Mouse (Mus musculus) erythroblast, embryonic 14.5 days (primary cell): ENCODE data around the gene Fpr3. TPM values are rescaled to one million over a fixed set of nuclear protein-coding genes. Genes with fewer than 3 reads are reported as not detected.
A peak's percentile ranks its signal among the peaks of the same experiment; 100 is the strongest.
"Not testable (repeated sequence)": the region's sequence is repeated elsewhere in the genome, so short reads cannot be mapped to it uniquely, and the experiment has no call there.

Experiments used
- H3K27me3 ChIP-seq: 2 replicates; pipeline ENCODE4 v1.6.1; 2012; ENCODE audit warnings: inconsistent platforms; ENCODE audit not compliant: control insufficient read depth
- H3K36me3 ChIP-seq: 2 replicates; pipeline ENCODE4 v1.6.1; 2012; ENCODE audit warnings: mild to moderate bottlenecking, inconsistent platforms; ENCODE audit not compliant: control insufficient read depth
- H3K4me1 ChIP-seq: 2 replicates; pipeline ENCODE4 v1.6.1; 2012; ENCODE audit warnings: inconsistent platforms; ENCODE audit not compliant: control insufficient read depth
- H3K4me3 ChIP-seq: replicated peaks from 2 replicates; pipeline ENCODE3; 2012; ENCODE audit warnings: moderate library complexity, mild to moderate bottlenecking, inconsistent platforms
- H3K9me3 ChIP-seq: 2 replicates; pipeline ENCODE4 v1.6.1; 2012; ENCODE audit warnings: low read length, inconsistent platforms, mixed read lengths; ENCODE audit not compliant: control insufficient read depth
- GATA1 ChIP-seq: IDR thresholded peaks from 2 replicates; pipeline ENCODE4 v1.6.1; 2012; ENCODE audit warnings: low read length, inconsistent platforms, mixed read lengths
- TAL1 ChIP-seq: IDR thresholded peaks from 3 replicates; pipeline ENCODE4 v1.6.1; 2012; ENCODE audit warnings: low read length, inconsistent platforms, mixed read lengths
- polyA plus RNA-seq: library from polyadenylated mRNA; stranded (reverse); fragments of >175 nt; gene quantifications from 2 replicates; pipeline ENCODE4 v1.2.3, GENCODE M21; 2012

The Fpr3 gene
- polyA plus RNA-seq, 1 experiment = not detected

DNA sequence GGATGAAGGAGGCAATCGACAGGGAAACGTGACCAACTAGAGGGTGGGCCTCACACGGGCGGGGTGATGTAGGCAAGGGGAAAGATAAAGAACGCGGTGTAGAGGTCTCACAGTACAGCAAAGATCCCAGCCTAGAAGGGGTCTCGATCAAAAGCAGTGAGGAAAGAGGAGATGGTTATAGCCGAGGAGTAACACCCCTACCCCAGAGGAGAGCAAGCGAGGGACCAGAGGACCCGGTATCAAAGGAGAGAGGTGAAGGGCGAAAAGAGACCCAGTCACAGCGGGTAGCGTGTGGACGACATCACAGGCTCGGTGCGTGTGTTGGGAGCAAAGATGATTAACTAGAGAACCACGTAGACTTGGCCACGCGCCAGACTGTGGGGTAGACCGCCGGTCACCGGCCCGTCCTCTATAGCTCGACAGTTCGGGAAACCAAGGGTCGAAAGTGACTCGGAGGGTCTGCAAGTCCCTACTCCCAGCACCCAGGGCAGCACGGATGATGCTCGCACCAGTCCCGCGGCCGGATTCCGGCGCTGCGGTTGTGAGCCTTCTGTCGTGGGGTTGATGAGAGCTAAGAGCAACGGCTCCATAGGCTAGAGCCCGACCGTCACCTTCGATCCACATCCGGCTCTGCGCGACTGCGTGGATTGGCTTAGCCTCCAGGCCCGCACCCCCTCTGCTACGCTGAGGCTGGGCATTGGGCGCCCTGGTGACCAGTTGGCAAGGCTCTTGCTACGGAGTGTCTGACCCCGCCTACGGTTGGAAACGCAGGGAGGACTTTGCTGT is 22.2 kb downstream of the Fpr3 start:
- Histone ChIP-seq H3K27me3 (peaks cover 8% of the 10 kb centered on the region), H3K4me1 (no peaks in the 10 kb centered on the region), H3K4me3 (peak overlapping the region; percentile 30), H3K9me3 (peaks cover 16% of the 10 kb centered on the region), H3K36me3 (no peaks in the 10 kb centered on the region)
- TF ChIP-seq TAL1 = no peak
- no peak for TF ChIP-seq GATA1

DNA sequence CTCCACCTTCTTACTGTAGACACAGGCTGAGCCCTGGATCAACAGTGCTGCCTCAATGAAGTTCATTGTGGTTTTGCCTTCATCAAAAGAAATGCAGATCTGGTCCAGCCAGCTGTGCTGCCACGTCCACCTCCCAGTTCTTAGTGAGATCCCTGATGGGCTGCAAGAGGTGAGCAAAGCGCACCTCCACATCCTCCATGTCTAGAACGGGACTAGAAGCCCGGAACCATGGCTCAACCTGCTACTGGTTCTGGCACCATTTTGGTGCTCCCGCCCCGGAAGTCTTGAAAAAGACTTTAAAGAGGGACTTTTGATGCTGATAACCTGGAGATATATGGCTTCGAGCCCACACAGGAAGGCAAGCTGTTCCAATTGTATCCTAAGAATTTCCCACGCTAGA is 25.0 kb downstream of the Fpr3 start:
- not testable (repeated sequence) for H3K4me1 ChIP-seq, H3K4me3 ChIP-seq, H3K27me3 ChIP-seq, H3K36me3 ChIP-seq
- H3K9me3 ChIP-seq = peaks cover 16% of the 10 kb centered on the region

GRCm38 (mm10) chr17:17917376-17917775 is 29.7 kb downstream of the Fpr3 start:
- TF ChIP-seq GATA1 (no peak), TAL1 (no peak)
- H3K4me1 ChIP-seq = no peaks in the 10 kb centered on the region
- no peaks in the 10 kb centered on the region for H3K27me3 ChIP-seq
- no peaks in the 10 kb centered on the region for H3K9me3 ChIP-seq
- no peaks in the 10 kb centered on the region for H3K36me3 ChIP-seq
- H3K4me3 ChIP-seq = no peak overlapping the region

GRCm38 (mm10) chr17:17917782-17918181 is 30.1 kb downstream of the Fpr3 start:
- Histone ChIP-seq H3K9me3 (no peaks in the 10 kb centered on the region), H3K36me3 (no peaks in the 10 kb centered on the region), H3K27me3 (no peaks in the 10 kb centered on the region), H3K4me3 (no peak overlapping the region), H3K4me1 (no peaks in the 10 kb centered on the region)
- no peak for TF ChIP-seq GATA1
- TF ChIP-seq TAL1 = no peak

DNA sequence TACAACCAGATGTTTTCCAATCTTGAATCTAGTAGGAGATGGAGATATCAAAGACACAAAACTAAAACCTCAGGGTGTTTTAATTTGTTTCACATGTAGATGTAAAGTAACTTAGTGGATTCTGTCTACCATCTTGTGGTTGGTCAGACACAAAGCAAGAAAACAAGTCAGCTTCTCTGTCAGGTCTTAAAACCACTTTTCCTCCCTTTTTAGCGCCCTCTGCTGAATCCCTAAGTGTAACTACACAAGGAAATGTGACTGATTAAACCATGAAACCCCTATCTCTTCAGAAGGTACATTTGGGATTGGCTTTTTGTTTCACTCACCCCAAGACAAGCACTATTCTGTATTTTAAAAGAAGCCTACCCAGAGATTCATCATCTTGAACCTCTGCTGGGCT is 85.8 kb downstream of the Fpr3 start:
- H3K4me3 ChIP-seq = no peak overlapping the region
- TF ChIP-seq GATA1 (no peak), TAL1 (no peak)
- peaks cover 3% of the 10 kb centered on the region for H3K9me3 ChIP-seq
- no peaks in the 10 kb centered on the region for H3K4me1 ChIP-seq
- H3K36me3 ChIP-seq = no peaks in the 10 kb centered on the region
- H3K27me3 ChIP-seq = no peaks in the 10 kb centered on the region

GRCm38 (mm10) chr17:17981232-17981631 is 93.6 kb downstream of the Fpr3 start:
- H3K4me1 ChIP-seq, H3K4me3 ChIP-seq, H3K27me3 ChIP-seq, H3K36me3 ChIP-seq: not testable (repeated sequence)
- H3K9me3 ChIP-seq = peaks cover 18% of the 10 kb centered on the region

DNA sequence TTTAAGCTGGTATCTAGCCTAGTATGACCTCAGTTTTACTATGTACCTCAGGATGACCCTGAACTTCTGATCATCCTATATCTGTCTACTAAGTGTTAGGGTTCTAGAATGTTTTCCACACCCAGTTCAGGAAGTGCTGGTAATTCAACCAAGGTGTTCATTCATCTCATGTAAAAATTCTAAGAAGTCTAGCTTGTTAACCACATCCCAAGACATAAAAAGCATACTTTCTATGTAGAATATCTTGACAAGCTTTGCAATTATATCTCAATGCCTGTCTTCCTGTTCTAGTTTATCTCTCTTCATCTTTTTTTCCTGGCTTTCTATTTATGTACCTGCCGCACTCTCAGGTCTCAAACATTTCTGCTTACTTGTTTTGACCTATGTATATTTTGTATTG is 117.1 kb downstream of the Fpr3 start:
- H3K4me3 ChIP-seq = no peak overlapping the region
- no peaks in the 10 kb centered on the region for H3K36me3 ChIP-seq
- H3K9me3 ChIP-seq = no peaks in the 10 kb centered on the region
- TF ChIP-seq GATA1 (no peak), TAL1 (no peak)
- H3K27me3 ChIP-seq = no peaks in the 10 kb centered on the region
- no peaks in the 10 kb centered on the region for H3K4me1 ChIP-seq

Other genes starting within 250 kb of the Fpr3 start
- not detected in 2 replicates for gene Vmn2r90, start 184.1 kb upstream of the Fpr3 start, polyA plus RNA-seq
- gene Spaca6, start 60.7 kb upstream of the Fpr3 start, polyA plus RNA-seq = 0.18 TPM in 1 of 2 replicates, not detected in the other
- not detected in 2 replicates for gene Has1, start 32.6 kb upstream of the Fpr3 start, polyA plus RNA-seq
- 0.03 TPM in 1 of 2 replicates, not detected in the other for gene Fpr1, start 3.9 kb upstream of the Fpr3 start, polyA plus RNA-seq
- not detected in 2 replicates for gene Fpr2, start within 50 bp of the Fpr3 start, polyA plus RNA-seq
- not detected in 2 replicates for gene Fpr-rs4, start 133.9 kb downstream of the Fpr3 start, polyA plus RNA-seq
- gene Vmn2r124, start 161.6 kb downstream of the Fpr3 start, polyA plus RNA-seq = not detected in 2 replicates
- gene Vmn2r91, start 197.2 kb downstream of the Fpr3 start, polyA plus RNA-seq = 0.04 TPM in 1 of 2 replicates, not detected in the other